Mouse (Mus musculus) heart, adult 9 months (tissue): Measurements from ENCODE around the gene Add3.

ENCODE experiments used
- DNase-seq, 2 experiments: peaks; one replicate each; pipeline ENCODE4 v3.0.0; 2022; ENCODE audit warnings: low spot score in 2 of 2

Gene Add3

DNA sequence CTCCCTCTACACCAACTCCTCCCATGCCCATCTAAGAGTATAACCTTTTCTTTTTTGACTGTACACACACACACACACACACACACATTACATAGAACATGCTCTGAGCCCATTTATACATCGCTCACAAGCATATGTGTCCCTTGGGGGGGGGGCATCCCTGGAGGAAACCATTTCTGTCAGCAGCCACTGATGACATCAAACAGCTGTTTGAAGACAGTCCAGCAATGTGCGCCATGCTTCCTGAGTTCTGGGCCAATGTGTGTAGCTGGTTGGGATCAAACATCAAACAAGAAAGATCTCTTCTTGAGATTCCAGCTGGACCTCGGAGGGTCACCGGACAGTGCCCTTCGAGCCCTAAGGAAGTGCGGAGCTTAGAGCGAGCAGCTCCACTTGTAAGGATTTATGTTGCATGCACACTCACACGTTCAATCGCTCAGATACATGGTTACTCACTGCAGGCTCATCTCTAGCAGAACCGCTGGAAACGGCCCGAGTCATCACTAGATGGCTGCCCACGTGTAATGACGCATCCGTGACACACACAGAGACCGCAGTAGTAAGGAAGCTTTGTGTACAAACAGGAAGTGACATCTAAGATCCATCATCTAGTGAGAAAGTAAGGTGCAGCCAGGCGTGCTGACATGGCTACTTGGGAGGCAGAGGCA lies 132.9 kb downstream of the Add3 start:
- DNase-seq = no peak

DNA sequence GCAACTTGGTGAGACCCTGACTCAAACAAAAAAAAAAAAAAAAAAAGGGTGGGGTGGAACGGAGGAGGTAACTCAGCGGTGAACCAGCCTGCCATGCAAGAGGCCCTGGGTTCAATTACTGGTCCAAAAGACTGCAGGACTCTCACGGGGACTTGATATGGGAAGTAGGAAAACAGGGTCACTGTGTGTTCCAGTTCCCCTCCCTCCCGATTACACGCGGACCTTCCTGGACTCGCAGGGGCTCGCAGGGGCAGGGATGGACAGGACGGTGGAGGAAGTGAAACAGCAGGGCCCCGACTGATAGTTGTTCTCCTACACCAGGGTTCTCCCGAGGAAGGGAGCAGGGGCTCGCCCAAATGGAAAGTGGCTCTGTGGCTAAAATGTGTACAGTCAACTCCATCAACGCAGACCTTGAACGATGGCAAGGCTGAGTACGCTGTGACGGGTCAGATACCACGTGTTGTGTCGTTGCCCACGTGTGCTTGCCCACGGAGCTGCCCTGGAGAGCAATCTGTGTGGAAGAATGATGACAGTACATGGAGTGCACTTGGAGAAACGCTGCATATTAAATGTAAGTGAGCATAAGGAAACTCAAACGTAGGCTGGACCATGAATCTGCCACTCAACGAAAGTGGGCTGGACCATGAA lies 133.7 kb downstream of the Add3 start:
- no peak for DNase-seq

GRCm38 (mm10) chr19:53275204-53275603 lies 135.0 kb downstream of the Add3 start:
- no peak for DNase-seq

GRCm38 (mm10) chr19:53276902-53277707 lies 136.9 kb downstream of the Add3 start:
- no peak for DNase-seq

- DNase-seq = peak; percentile 56 to 64
Measured at GRCm38 (mm10) chr19:53278491-53279415, 138.5 kb downstream of the Add3 start.

GRCm38 (mm10) chr19:53280254-53280653 lies 140.0 kb downstream of the Add3 start:
- DNase-seq = no peak

GRCm38 (mm10) chr19:53282571-53282970 lies 142.3 kb downstream of the Add3 start:
- no peak for DNase-seq

GRCm38 (mm10) chr19:53283742-53284141 lies 143.5 kb downstream of the Add3 start:
- no peak for DNase-seq

DNA sequence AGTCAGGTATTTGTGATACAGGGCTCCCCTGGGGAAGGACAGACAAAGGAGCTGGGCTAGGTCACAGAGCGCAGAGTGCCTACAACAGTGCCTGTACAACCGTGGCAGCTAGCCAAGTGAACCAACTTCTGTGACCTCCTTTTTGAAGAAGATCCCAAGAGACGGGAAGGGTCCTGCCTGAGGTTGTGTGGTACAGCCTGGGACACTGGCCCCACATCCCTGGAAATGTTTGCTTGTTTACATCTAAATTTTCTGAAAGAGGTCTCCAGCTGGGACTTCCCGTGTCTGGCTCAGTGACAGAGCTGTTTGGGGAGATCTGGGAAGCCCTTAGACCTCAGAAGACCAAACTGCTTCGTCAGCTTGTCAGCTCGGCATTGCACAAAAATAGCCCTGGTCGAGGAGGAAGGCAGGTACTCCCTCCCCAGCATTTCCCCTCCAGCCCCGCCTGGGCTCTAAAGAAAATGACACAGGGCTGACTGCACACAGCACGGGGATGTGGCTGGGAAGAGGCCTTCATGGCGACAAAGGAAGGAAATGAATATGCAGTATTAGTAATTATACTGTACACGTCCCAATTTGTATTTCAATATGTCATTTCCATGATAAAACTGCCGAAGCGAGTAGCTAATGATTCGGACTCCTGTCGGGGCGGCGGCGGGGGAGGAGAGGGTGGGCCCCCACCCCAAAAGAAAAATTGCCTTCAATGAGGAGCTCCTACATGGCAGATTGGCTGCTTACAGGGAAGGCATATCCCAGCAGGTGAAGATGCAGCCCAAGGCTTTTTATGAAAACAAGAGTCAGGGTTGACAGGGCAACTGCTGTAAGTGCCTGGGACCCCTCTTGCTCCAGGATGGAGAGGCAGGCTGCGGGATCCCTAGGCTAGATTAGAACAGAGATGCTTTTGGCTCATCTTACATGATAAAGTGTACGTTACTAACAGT lies 144.3 kb downstream of the Add3 start:
- peak; percentile 43 to 52 for DNase-seq

DNA sequence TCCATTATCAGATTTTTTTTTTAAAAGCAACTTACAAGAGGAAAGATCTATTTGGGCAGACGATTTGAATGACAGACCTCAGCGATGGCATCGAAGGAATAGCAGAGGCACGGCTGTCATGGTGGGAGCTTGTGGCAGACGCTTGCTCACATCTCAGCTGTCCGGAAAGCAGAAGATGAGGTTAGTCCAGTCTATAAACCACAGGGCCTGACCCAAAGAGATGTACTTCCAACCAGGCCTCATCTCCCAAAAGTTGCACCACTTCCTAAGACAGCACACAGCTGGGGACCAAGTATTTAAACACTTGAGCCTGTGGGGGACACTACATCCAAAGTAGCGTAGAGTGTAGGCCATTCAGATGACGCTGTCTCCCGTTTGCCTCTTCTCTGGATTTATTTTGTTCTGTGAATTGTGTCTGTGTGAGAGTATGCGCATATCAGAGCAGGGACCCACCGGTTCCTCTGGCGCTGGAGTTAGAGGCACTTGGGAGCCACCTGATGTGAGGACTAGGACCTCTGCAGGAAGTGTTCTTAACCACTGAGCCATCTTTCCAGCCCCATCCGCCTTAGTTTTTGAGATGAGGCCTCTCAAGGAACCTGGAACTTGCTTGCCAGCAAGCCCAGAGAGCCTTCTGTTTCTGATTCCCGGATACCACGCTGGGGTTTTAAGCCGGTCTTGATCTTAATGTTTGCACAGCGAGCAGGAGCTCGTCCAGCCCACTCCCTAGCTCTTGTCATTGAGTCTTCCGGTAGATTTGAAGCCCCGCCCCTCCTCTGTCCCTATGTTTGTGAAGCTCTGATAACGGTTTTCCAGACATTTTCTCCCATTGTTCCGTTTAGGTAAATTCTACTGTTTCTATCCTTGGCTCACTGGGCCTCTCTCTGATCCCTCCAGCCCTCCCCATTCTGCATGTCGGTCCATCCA lies 156.3 kb downstream of the Add3 start:
- DNase-seq = no peak
